Mouse (Mus musculus) cerebellum, postnatal 4 days (tissue): ENCODE measurements around the gene Mreg.

ENCODE experiments used
- DNase-seq, 2 experiments: peaks; one replicate each; pipeline ENCODE4 v3.0.0; 2022; ENCODE audit warnings: low spot score in 2 of 2, mixed read lengths in 1 of 2

The Mreg gene

DNA sequence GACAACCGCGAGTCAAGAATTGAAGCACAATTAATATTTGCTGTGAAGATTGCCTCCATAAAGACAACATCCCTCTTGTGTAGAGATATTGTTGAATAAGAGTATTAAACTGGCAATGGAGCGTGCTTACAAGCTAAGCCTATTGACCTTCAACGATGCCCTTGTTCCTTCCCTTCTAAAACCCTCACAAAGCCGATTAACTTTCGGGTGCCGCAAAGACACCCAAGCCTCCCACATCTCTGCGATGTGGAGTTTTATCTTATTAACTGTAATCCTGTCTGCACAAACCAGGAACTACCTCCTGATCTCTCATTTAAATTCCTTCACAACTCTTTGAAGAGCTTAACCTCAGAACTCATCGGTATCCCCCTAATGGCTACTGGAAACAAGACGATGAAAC, 76.0 kb downstream of the Mreg start:
- DNase-seq: no peak

DNA sequence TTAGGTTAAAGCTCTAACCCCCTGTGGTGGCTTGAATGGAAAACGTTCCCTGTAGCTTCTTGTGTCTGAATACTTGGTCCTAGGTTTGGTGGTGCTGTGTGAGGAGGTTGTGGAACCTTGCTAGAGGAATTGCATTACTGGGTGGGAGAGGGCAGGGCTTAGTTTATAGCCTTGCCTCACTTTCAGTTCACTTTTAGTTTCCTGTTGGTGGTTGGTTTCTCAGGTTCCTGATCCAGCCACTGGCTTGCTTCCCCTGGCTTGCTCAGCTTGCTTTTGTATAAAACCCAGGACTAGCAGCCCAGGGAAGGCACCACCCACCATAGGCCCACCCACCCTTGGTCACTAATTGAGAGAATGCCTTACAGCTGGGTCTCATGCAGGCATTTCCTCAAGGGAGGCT, 77.6 kb downstream of the Mreg start:
- DNase-seq: no peak

GRCm38 (mm10) chr1:72123434-72124297, 88.4 kb downstream of the Mreg start:
- peak; percentile 95 to 96 for DNase-seq

DNA sequence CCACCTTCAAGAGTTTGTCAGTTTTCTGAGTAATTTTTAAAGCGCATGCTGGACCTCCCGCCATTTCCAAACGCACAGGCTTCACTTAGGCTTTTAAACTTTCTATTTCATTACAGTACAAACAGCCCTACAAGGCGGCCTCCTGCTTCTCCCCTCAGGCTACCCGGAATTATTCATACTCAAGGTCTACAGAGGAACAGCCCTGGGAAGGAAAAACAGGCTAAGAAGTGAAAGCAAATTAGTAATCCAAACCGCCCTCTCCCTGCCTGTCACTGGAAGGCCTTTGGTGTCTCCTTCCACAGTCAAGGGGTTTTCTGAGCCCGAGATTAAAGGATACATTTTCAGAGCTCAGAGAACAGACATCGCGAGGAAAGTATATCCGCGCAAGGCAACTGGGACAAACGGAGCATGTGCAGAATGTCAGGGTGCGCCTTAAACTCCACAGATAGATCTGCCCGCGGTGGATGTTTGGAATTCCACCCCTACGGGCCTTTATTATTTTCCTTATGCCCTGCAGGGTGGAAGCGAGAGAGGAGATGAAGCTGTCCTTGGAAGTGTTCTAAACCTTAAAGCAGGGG, 90.4 kb downstream of the Mreg start:
- DNase-seq: no peak

DNA sequence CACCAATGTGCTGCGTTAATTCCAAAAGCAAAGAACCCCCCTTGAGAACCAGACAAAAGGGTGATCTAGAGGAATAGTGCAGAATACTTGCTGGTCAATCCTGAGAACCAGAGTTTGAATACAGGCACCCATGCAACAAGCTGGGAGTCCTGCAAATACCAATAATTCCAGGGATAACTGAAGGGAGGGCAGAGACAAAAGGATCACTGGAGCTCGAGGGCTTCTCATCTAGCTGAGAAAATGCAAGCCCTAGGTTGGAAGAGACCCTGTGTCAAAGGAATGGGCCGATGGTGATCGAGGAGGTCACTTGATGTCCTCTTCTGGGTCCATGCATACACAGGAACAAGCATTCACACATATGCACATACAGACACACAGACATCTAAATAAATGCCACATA, 92.1 kb downstream of the Mreg start:
- DNase-seq: no peak

- DNase-seq: no peak
Observed at GRCm38 (mm10) chr1:72114206-72114605, 97.9 kb downstream of the Mreg start.
